Mouse (Mus musculus): ENCODE measurements at regions not wholly inside any gene's neighbourhood (a gene's known extent, or its start where the extent isn't known, plus 50 kb on each side); places are given as distances from the start of the nearest gene placed in this dataset.

GRCm38 (mm10) chr9:30522595-30523350 is 95.9 kb downstream of the Snx19 start:
- Histone ChIP-seq H3K36me3 (no peaks in the 10 kb centered on the region), H3K4me2 (replicated peaks) (no peak overlapping the region), H3K4me3 (no peak overlapping the region), H3K4me1 (peaks cover 4% of the 10 kb centered on the region; the same call in 1 of the 2 replicates), H3K9me3 (no peaks in the 10 kb centered on the region), H3K9ac (no peak overlapping the region), H3K27me3 (replicated peaks) (no peaks in the 10 kb centered on the region), H3K27ac (no peak overlapping the region)
- ATAC-seq (ENCODE audit: low FRiP score, low read depth): no peak
- 84% methylated on average over 10 of the region's 10 CpGs for WGBS

- Histone ChIP-seq H3K4me1 (peaks cover 4% of the 10 kb centered on the region; the same call in 1 of the 2 replicates), H3K27ac (no peak overlapping the region), H3K4me3 (no peak overlapping the region), H3K4me2 (replicated peaks) (no peak overlapping the region), H3K9ac (no peak overlapping the region), H3K9me3 (no peaks in the 10 kb centered on the region), H3K36me3 (no peaks in the 10 kb centered on the region), H3K27me3 (replicated peaks) (no peaks in the 10 kb centered on the region)
- WGBS: 89% methylated on average over 6 of the region's 6 CpGs
- ATAC-seq (ENCODE audit: low FRiP score, low read depth): no peak
Observed at GRCm38 (mm10) chr9:30521556-30522240, 94.8 kb downstream of the Snx19 start.

GRCm38 (mm10) chr9:30520853-30521439 is 94.0 kb downstream of the Snx19 start:
- Histone ChIP-seq H3K4me2 (replicated peaks) (no peak overlapping the region), H3K9ac (no peak overlapping the region), H3K4me3 (no peak overlapping the region), H3K9me3 (no peaks in the 10 kb centered on the region), H3K4me1 (peaks cover 4% of the 10 kb centered on the region; the same call in 1 of the 2 replicates), H3K27ac (no peak overlapping the region), H3K36me3 (no peaks in the 10 kb centered on the region), H3K27me3 (replicated peaks) (no peaks in the 10 kb centered on the region)
- WGBS: 41% methylated on average over 9 of the region's 9 CpGs
- ATAC-seq (ENCODE audit: low FRiP score, low read depth): peak; percentile 33; the same call in 1 of the 2 replicates

- WGBS: 41% methylated on average over 1 of the region's 1 CpGs
- no peak overlapping the region for H3K4me3 ChIP-seq
- H3K9me3 ChIP-seq: 0 out of 2 replicates have a peak, but pooled peaks cover 3% of the 10 kb centered on the region
- H3K4me2 ChIP-seq (replicated peaks): no peak overlapping the region
- no peak for ATAC-seq (ENCODE audit: low FRiP score, low read depth)
- no peak overlapping the region for H3K9ac ChIP-seq
- H3K4me1 ChIP-seq: peaks cover 3% of the 10 kb centered on the region; the same call in 1 of the 2 replicates
- H3K27me3 ChIP-seq (replicated peaks): no peaks in the 10 kb centered on the region
- H3K27ac ChIP-seq: no peak overlapping the region
- H3K36me3 ChIP-seq: no peaks in the 10 kb centered on the region
Observed at GRCm38 (mm10) chr9:30520116-30520515, 93.2 kb downstream of the Snx19 start.

- no peak overlapping the region for H3K4me2 ChIP-seq (replicated peaks)
- H3K27ac ChIP-seq: no peak overlapping the region
- H3K4me1 ChIP-seq: no peaks in the 10 kb centered on the region
- H3K27me3 ChIP-seq (replicated peaks): no peaks in the 10 kb centered on the region
- H3K36me3 ChIP-seq: no peaks in the 10 kb centered on the region
- no peak overlapping the region for H3K9ac ChIP-seq
- 95% methylated on average over 1 of the region's 1 CpGs for WGBS
- ATAC-seq (ENCODE audit: low FRiP score, low read depth): no peak
- no peak overlapping the region for H3K4me3 ChIP-seq
- H3K9me3 ChIP-seq: 0 out of 2 replicates have a peak, but pooled peaks cover 3% of the 10 kb centered on the region
Observed at GRCm38 (mm10) chr9:30519231-30519630, 92.3 kb downstream of the Snx19 start.

Measured in neural tube, embryonic 12.5 days (tissue).